Mouse (Mus musculus): ENCODE data around the gene Fam81a. TPM values are rescaled to one million over a fixed set of nuclear protein-coding genes. Genes with fewer than 3 reads are reported as not detected.

Gene Fam81a
- polyA plus RNA-seq (2014; fragmentation: Illumina TruSeq; extraction: RNeasy Lipid Tissue Mini Kit (QIAGEN cat#74804); ENCODE audit: low read depth, low replicate concordance): 2.8 TPM

DNA sequence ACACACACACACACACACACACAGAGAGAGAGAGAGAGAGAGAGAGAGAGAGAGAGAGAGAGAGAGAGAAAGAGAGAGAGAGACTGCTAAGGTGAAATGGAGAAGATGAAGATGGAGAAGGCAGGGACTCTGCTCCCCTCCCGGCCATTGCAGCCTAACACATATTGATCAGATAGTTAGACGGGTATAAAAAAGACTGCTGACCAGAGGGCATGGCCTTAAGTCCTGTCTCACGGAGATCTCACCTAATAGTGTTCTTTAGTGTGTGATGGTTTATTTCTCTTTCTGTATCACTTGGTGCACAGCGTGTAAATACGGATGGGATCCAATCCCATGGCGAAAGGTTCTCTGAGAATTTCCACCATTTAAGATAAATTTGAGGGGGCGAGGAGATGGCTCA, at the start of gene Fam81a:
Gene Fam81a (minus strand): TSS at position 101 of the 400 bp plus-strand sequence.

Other genes with a start within 250 kb of the Fam81a start
- 59.1 TPM for gene Bnip2, start 153.1 kb downstream of the Fam81a start, polyA plus RNA-seq (2014; fragmentation: Illumina TruSeq; extraction: RNeasy Lipid Tissue Mini Kit (QIAGEN cat#74804); ENCODE audit: low read depth, low replicate concordance)
- gene Gtf2a2, start 130.0 kb downstream of the Fam81a start, polyA plus RNA-seq (2014; fragmentation: Illumina TruSeq; extraction: RNeasy Lipid Tissue Mini Kit (QIAGEN cat#74804); ENCODE audit: low read depth, low replicate concordance): 175 TPM
- not detected for gene Gcnt3, start 104.5 kb downstream of the Fam81a start, polyA plus RNA-seq (2014; fragmentation: Illumina TruSeq; extraction: RNeasy Lipid Tissue Mini Kit (QIAGEN cat#74804); ENCODE audit: low read depth, low replicate concordance)
- gene Myo1e, start 64.8 kb upstream of the Fam81a start, polyA plus RNA-seq (2014; fragmentation: Illumina TruSeq; extraction: RNeasy Lipid Tissue Mini Kit (QIAGEN cat#74804); ENCODE audit: low read depth, low replicate concordance): 10.9 TPM